Mouse (Mus musculus) MEL (cell line): Measurements from ENCODE around the gene Usp32. TPM values are rescaled to one million over a fixed set of nuclear protein-coding genes. Genes with fewer than 3 reads are reported as not detected.

Experiments
- DNase-seq: peaks from one replicate; pipeline ENCODE4 v3.0.0; 2011; ENCODE audit warnings: low read depth, low spot score
- H3K27ac ChIP-seq: 2 replicates; pipeline ENCODE4 v1.5.1; 2012; ENCODE audit warnings: low read depth, mild to moderate bottlenecking, control low read depth, low read length, moderate library complexity; ENCODE audit not compliant: control insufficient read depth
- H3K27me3 ChIP-seq, 2 experiments: fragments of 150-350 bp in 1 of 2; sonication (generic) in 1 of 2; 2 replicates each; pipeline ENCODE4 v1.6.1; 2012; ENCODE audit warnings: low read length in 2 of 2, mild to moderate bottlenecking in 2 of 2, improper control_type of control experiment in 1 of 2, moderate library complexity in 1 of 2; ENCODE audit not compliant: insufficient read depth in 2 of 2, control insufficient read depth in 1 of 2
- H3K36me3 ChIP-seq, 2 experiments: 2 replicates each; pipeline ENCODE4 v1.6.1; 2012 to 2014; ENCODE audit warnings: low read length in 2 of 2, improper control_type of control experiment in 1 of 2, inconsistent platforms in 1 of 2, mild to moderate bottlenecking in 1 of 2; ENCODE audit not compliant: insufficient read depth in 2 of 2, control insufficient read depth in 1 of 2
- H3K4me1 ChIP-seq, 2 experiments: fragments of 150-350 bp in 1 of 2; sonication (generic) in 1 of 2; 2 replicates each; pipeline ENCODE4 v1.6.1; 2012; ENCODE audit warnings: low read length in 2 of 2, improper control_type of control experiment in 1 of 2, mild to moderate bottlenecking in 1 of 2; ENCODE audit not compliant: insufficient read depth in 2 of 2, control insufficient read depth in 1 of 2
- H3K4me3 ChIP-seq, 2 experiments: fragments of 150-350 bp in 1 of 2; sonication (generic) in 1 of 2; 2 replicates each; pipeline ENCODE4 v1.5.1; 2012; ENCODE audit warnings: low read depth in 2 of 2, low read length in 2 of 2, mild to moderate bottlenecking in 2 of 2, moderate library complexity in 2 of 2, control low read depth in 1 of 2, improper control_type of control experiment in 1 of 2; ENCODE audit not compliant: control insufficient read depth in 1 of 2, insufficient read depth in 1 of 2
- H3K79me2 ChIP-seq: 2 replicates; pipeline ENCODE4 v1.6.1; 2012; ENCODE audit warnings: mild to moderate bottlenecking, low read length, moderate library complexity; ENCODE audit not compliant: control insufficient read depth, poor library complexity, insufficient read depth
- H3K9ac ChIP-seq: 2 replicates; pipeline ENCODE4 v1.6.1; 2012; ENCODE audit warnings: low read depth, mild to moderate bottlenecking, control low read depth, low read length, moderate library complexity; ENCODE audit not compliant: control insufficient read depth, poor library complexity, severe bottlenecking
- H3K9me3 ChIP-seq: fragments of 150-350 bp; sonication (generic); replicated peaks from 2 replicates; pipeline ENCODE4 v1.6.1; 2012; ENCODE audit warnings: mild to moderate bottlenecking, low read length, improper control_type of control experiment, moderate library complexity; ENCODE audit not compliant: insufficient read depth
- BHLHE40 ChIP-seq: IDR thresholded peaks from 2 replicates; pipeline ENCODE4 v1.6.1; 2012; ENCODE audit warnings: low read depth, mild to moderate bottlenecking, inconsistent platforms, low read length, improper control_type of control experiment, borderline replicate concordance
- CHD1 ChIP-seq: IDR thresholded peaks from 2 replicates; pipeline ENCODE4 v1.6.1; 2012; ENCODE audit warnings: low read depth, mild to moderate bottlenecking, inconsistent platforms, low read length, improper control_type of control experiment
- CTCF ChIP-seq, 3 experiments: IDR thresholded peaks in 2 of 3; conservative IDR thresholded peaks in 1 of 3; 2 replicates each; pipeline ENCODE4 v1.5.1; 2011 to 2012; ENCODE audit warnings: low read length in 3 of 3, low read depth in 2 of 3, mild to moderate bottlenecking in 2 of 3, improper control_type of control experiment in 1 of 3, inconsistent platforms in 1 of 3, mixed read lengths in 1 of 3, moderate library complexity in 1 of 3; ENCODE audit not compliant: control insufficient read depth in 1 of 3, insufficient read depth in 1 of 3, poor library complexity in 1 of 3, severe bottlenecking in 1 of 3
- E2F4 ChIP-seq: IDR thresholded peaks from 2 replicates; pipeline ENCODE4 v1.6.1; 2011; ENCODE audit warnings: low read depth, low read length, improper control_type of control experiment, borderline replicate concordance
- ELF1 ChIP-seq: IDR thresholded peaks from 2 replicates; pipeline ENCODE4 v1.6.1; 2014; ENCODE audit warnings: low read depth, mild to moderate bottlenecking, inconsistent platforms, low read length, improper control_type of control experiment, moderate library complexity
- GABPA ChIP-seq: IDR thresholded peaks from 2 replicates; pipeline ENCODE4 v1.6.1; 2012; ENCODE audit warnings: low read depth, mild to moderate bottlenecking, inconsistent platforms, low read length, improper control_type of control experiment, moderate library complexity
- GATA1 ChIP-seq: IDR thresholded peaks from 2 replicates; pipeline ENCODE4 v1.6.1; 2011; ENCODE audit warnings: low read depth, low read length, improper control_type of control experiment
- MAX ChIP-seq: IDR thresholded peaks from 2 replicates; pipeline ENCODE4 v1.6.1; 2011; ENCODE audit warnings: low read length, improper control_type of control experiment
- MEF2A ChIP-seq: IDR thresholded peaks from 2 replicates; pipeline ENCODE4 v1.6.1; 2014; ENCODE audit warnings: low read depth, mild to moderate bottlenecking, inconsistent platforms, low read length, improper control_type of control experiment; ENCODE audit not compliant: poor library complexity, insufficient replicate concordance, severe bottlenecking; ENCODE audit errors: extremely low read depth
- MXI1 ChIP-seq: IDR thresholded peaks from 2 replicates; pipeline ENCODE4 v1.6.1; 2011; ENCODE audit warnings: mild to moderate bottlenecking, low read depth, low read length, improper control_type of control experiment
- MYB ChIP-seq: IDR thresholded peaks from 2 replicates; pipeline ENCODE4 v1.6.1; 2011; ENCODE audit warnings: mild to moderate bottlenecking, low read depth, low read length, improper control_type of control experiment
- POLR2A ChIP-seq, 2 experiments: IDR thresholded peaks; 2 replicates each; pipeline ENCODE4 v1.6.1; 2011 to 2012; ENCODE audit warnings: low read length in 2 of 2, mild to moderate bottlenecking in 2 of 2, control low read depth in 1 of 2, improper control_type of control experiment in 1 of 2, low read depth in 1 of 2, moderate library complexity in 1 of 2; ENCODE audit not compliant: control insufficient read depth in 1 of 2, insufficient read depth in 1 of 2, poor library complexity in 1 of 2
- RCOR1 ChIP-seq: IDR thresholded peaks from 2 replicates; pipeline ENCODE4 v1.6.1; 2012; ENCODE audit warnings: low read depth, mild to moderate bottlenecking, inconsistent platforms, low read length, improper control_type of control experiment
- USF2 ChIP-seq, 2 experiments: IDR thresholded peaks; 2 replicates each; pipeline ENCODE4 v1.6.1; 2011 to 2012; ENCODE audit warnings: improper control_type of control experiment in 2 of 2, low read length in 2 of 2, borderline replicate concordance in 1 of 2, inconsistent platforms in 1 of 2, low read depth in 1 of 2, mild to moderate bottlenecking in 1 of 2; ENCODE audit not compliant: insufficient read depth in 1 of 2
- ZC3H11A ChIP-seq: IDR thresholded peaks from 2 replicates; pipeline ENCODE4 v1.6.1; 2012; ENCODE audit warnings: low read depth, mild to moderate bottlenecking, inconsistent platforms, low read length, improper control_type of control experiment
- ZKSCAN1 ChIP-seq: IDR thresholded peaks from 2 replicates; pipeline ENCODE4 v1.6.1; 2012; ENCODE audit warnings: low read depth, mild to moderate bottlenecking, inconsistent platforms, low read length, improper control_type of control experiment, moderate library complexity
- ZNF384 ChIP-seq: IDR thresholded peaks from 2 replicates; pipeline ENCODE4 v1.6.1; 2012; ENCODE audit warnings: low read depth, mild to moderate bottlenecking, inconsistent platforms, low read length, improper control_type of control experiment
- polyA plus RNA-seq, 2 experiments: library from polyadenylated mRNA; stranded (reverse) in 1 of 2; unstranded in 1 of 2; fragments of >175 nt in 1 of 2; fragments of >200 nt in 1 of 2; gene quantifications; 2 replicates each; pipeline versions ENCODE4 v1.2.1 to v1.2.4; 2012; ENCODE audit warnings: low replicate concordance in 2 of 2, low read depth in 1 of 2; ENCODE audit not compliant: insufficient read length in 2 of 2, insufficient read depth in 1 of 2, missing spikeins in 1 of 2
- total RNA-seq: library from RNA; depleted of rRNA; stranded (reverse); fragments of 300-350 nt; gene quantifications from 2 replicates; pipeline ENCODE4 v1.2.3, GENCODE M21; 2012

The Usp32 gene
- total and polyA plus RNA-seq, 3 experiments, result 11.3 to 11.5 TPM; not detected in 1

- H3K9ac ChIP-seq, result no peak overlapping the region
- no peaks in the 10 kb centered on the region for H3K9me3 ChIP-seq
- no peak for TF ChIP-seq GABPA
- TF ChIP-seq ZC3H11A, result no peak
- TF ChIP-seq MAX, result no peak
- TF ChIP-seq ZKSCAN1, result no peak
- no peak for TF ChIP-seq E2F4
- TF ChIP-seq ELF1, result no peak
- TF ChIP-seq USF2 (IDR thresholded peaks at IDR 0.05; ENCODE audit: borderline replicate concordance in 1 of 2, insufficient read depth in 1 of 2, low read depth in 1 of 2, low read length in 2 of 2), result no peak
- no peak for TF ChIP-seq MYB
- TF ChIP-seq POLR2A (IDR thresholded peaks at IDR 0.05; ENCODE audit: control insufficient read depth in 1 of 2, insufficient read depth in 1 of 2, low read depth in 1 of 2, low read length in 2 of 2, poor library complexity in 1 of 2), result no peak
- no peak overlapping the region for H3K4me3 ChIP-seq
- H3K4me1 ChIP-seq, result peaks cover 0 to 4% of the 10 kb centered on the region in 2 experiments; a peak in 1 of 4 replicates
- DNase-seq, result no peak
- H3K27ac ChIP-seq, result no peak overlapping the region
- H3K27me3 ChIP-seq, result 0 out of 4 replicates have a peak, but pooled peaks cover 0 to 2% of the 10 kb centered on the region in 2 experiments
- no peaks in the 10 kb centered on the region for H3K79me2 ChIP-seq
- H3K36me3 ChIP-seq, result no peaks in the 10 kb centered on the region
These were observed 166.3 kb downstream of the Usp32 start for GRCm38 (mm10) chr11:84973661-84974060.

- Histone ChIP-seq H3K79me2 (no peaks in the 10 kb centered on the region), H3K9ac (no peak overlapping the region), H3K4me1 (no peaks in the 10 kb centered on the region), H3K36me3 (no peaks in the 10 kb centered on the region), H3K4me3 (no peak overlapping the region), H3K27ac (no peak overlapping the region), H3K27me3 (0 out of 4 replicates have a peak, but pooled peaks cover 0 to 2% of the 10 kb centered on the region in 2 experiments), H3K9me3 (no peaks in the 10 kb centered on the region)
- no peak for DNase-seq
- TF ChIP-seq MAX, result no peak
- no peak for TF ChIP-seq CTCF (IDR thresholded peaks at IDR 0.05 in 2 of 3, conservative IDR thresholded peaks at IDR 0.05 in 1 of 3; ENCODE audit: control insufficient read depth in 1 of 3, insufficient read depth in 1 of 3, low read depth in 2 of 3, low read length in 3 of 3, poor library complexity in 1 of 3, severe bottlenecking in 1 of 3)
- no peak for TF ChIP-seq BHLHE40
- TF ChIP-seq ZNF384, result no peak
- TF ChIP-seq MXI1, result no peak
- no peak for TF ChIP-seq ELF1
- no peak for TF ChIP-seq RCOR1
- TF ChIP-seq CHD1, result no peak
- TF ChIP-seq ZC3H11A, result no peak
- no peak for TF ChIP-seq GATA1
- no peak for TF ChIP-seq MEF2A
These were observed 167.9 kb downstream of the Usp32 start for GRCm38 (mm10) chr11:84972067-84972466.
